Mouse (Mus musculus) heart, postnatal 0 days (tissue): ENCODE data around the gene Gm14137. TPM values are rescaled to one million over a fixed set of nuclear protein-coding genes. Genes with fewer than 3 reads are reported as not detected.
A peak's percentile ranks its signal among the peaks of the same experiment; 100 is the strongest.

ENCODE experiments used
- ATAC-seq: fragments of 200-750 bp; cut with Nextera tagmentation; 2 replicates; pipeline ENCODE4 v1.8.0; 2017; ENCODE audit warnings: low read depth, moderate number of reproducible peaks, moderate library complexity; ENCODE audit not compliant: insufficient read depth
- DNase-seq: peaks from one replicate; pipeline ENCODE4 v3.0.0-alpha.2; 2016; ENCODE audit warnings: low spot score
- H3K27ac ChIP-seq: fragments of 300-500 bp; sonication (generic); 2 replicates; pipeline ENCODE4 v1.5.1; 2014; ENCODE audit warnings: low read depth, mild to moderate bottlenecking
- H3K27me3 ChIP-seq: fragments of 300-500 bp; sonication (generic); 2 replicates; pipeline ENCODE4 v1.6.1; 2014; ENCODE audit warnings: low read length, mixed read lengths; ENCODE audit not compliant: control insufficient read depth, insufficient read depth
- H3K36me3 ChIP-seq: fragments of 300-500 bp; sonication (generic); replicated peaks from 2 replicates; pipeline ENCODE4 v1.6.1; 2014; ENCODE audit warnings: low read length, mixed read lengths; ENCODE audit not compliant: control insufficient read depth, insufficient read depth
- H3K4me1 ChIP-seq: fragments of 300-500 bp; sonication (generic); 2 replicates; pipeline ENCODE4 v1.6.1; 2014; ENCODE audit warnings: antibody characterized with exemption; ENCODE audit not compliant: control insufficient read depth, insufficient read depth
- H3K4me2 ChIP-seq: fragments of 300-500 bp; sonication (generic); 2 replicates; pipeline ENCODE4 v1.6.1; 2014; ENCODE audit warnings: low read depth, mild to moderate bottlenecking, low read length, moderate library complexity
- H3K4me3 ChIP-seq: fragments of 300-500 bp; sonication (generic); 2 replicates; pipeline ENCODE4 v1.5.1; 2014; ENCODE audit warnings: low read depth, low read length
- H3K9ac ChIP-seq: fragments of 300-500 bp; sonication (generic); replicated peaks from 2 replicates; pipeline ENCODE4 v1.6.1; 2014; ENCODE audit warnings: low read depth, low read length, mixed read lengths
- H3K9me3 ChIP-seq: fragments of 300-500 bp; sonication (generic); replicated peaks from 2 replicates; pipeline ENCODE4 v1.6.1; 2016; ENCODE audit warnings: low read length; ENCODE audit not compliant: control insufficient read depth
- CTCF ChIP-seq: IDR thresholded peaks from 2 replicates; pipeline ENCODE4 v1.5.1; 2016; ENCODE audit warnings: antibody characterized with exemption, control low read depth, low read depth
- EP300 ChIP-seq: IDR thresholded peaks from 2 replicates; pipeline ENCODE4 v1.6.1; 2016; ENCODE audit warnings: antibody characterized with exemption, low read depth
- WGBS: fragments of 180-500 bp; shearing (Covaris S2); extraction: QIAGEN DNeasy Blood & Tissue Kit; methylation state at CpG from one replicate; pipeline ENCODE4 v1.1.7; 2014; 5-methylcytosine and 5-hydroxymethylcytosine counted together
- polyA plus RNA-seq: library from polyadenylated mRNA; unstranded; fragments of >200 nt; fragmentation: Nextera tagmentation; extraction: Ambion mirVana; gene quantifications from 2 replicates; pipeline ENCODE4 v1.2.1, GENCODE M21; 2015
- total RNA-seq: library from RNA; depleted of rRNA; stranded (reverse); fragments of >200 nt; gene quantifications from 2 replicates; pipeline ENCODE4 v1.2.3, GENCODE M21; 2014; ENCODE audit warnings: low replicate concordance

Gene Gm14137
- total and polyA plus RNA-seq, 2 experiments from 2014 or later, result 0.12 TPM; not detected in 1

- no peaks in the 10 kb centered on the region for H3K36me3 ChIP-seq
- no peaks in the 10 kb centered on the region for H3K9me3 ChIP-seq
- H3K4me3 ChIP-seq, result no peak overlapping the region
- H3K27me3 ChIP-seq, result peaks cover 9% of the 10 kb centered on the region; the same call in 1 of the 2 replicates
- no peak for ATAC-seq
- H3K9ac ChIP-seq, result no peak overlapping the region
- H3K27ac ChIP-seq, result no peak overlapping the region
- TF ChIP-seq CTCF (no peak), EP300 (no peak)
- H3K4me1 ChIP-seq, result peaks cover 14% of the 10 kb centered on the region
- H3K4me2 ChIP-seq, result no peak overlapping the region
- DNase-seq, result no peak
These were observed 8.9 kb upstream of the Gm14137 start for GRCm38 (mm10) chr2:119165401-119165800.

GRCm38 (mm10) chr2:119166901-119167865, 7.1 kb upstream of the Gm14137 start, which contains the start of gene Gchfr:
Gene Gchfr (plus strand): TSS chr2:119167773.
- H3K27me3 ChIP-seq, result peaks cover 9% of the 10 kb centered on the region; the same call in 1 of the 2 replicates
- H3K4me3 ChIP-seq, result peak within 1 kb of the TSS; percentile 53
- under 1% methylated on average over 60 of the region's 60 CpGs for WGBS

GRCm38 (mm10) chr2:119167866-119168256, 6.4 kb upstream of the Gm14137 start:
- Histone ChIP-seq H3K9ac (peak overlapping the region; percentile 22; the same call in 1 of the 2 replicates), H3K4me3 (peak overlapping the region; percentile 53), H3K36me3 (no peaks in the 10 kb centered on the region), H3K27ac (no peak overlapping the region), H3K4me1 (peaks cover 7% of the 10 kb centered on the region), H3K4me2 (peak overlapping the region; percentile 85), H3K9me3 (no peaks in the 10 kb centered on the region), H3K27me3 (peaks cover 9% of the 10 kb centered on the region; the same call in 1 of the 2 replicates)
- 6% methylated on average over 23 of the region's 26 CpGs for WGBS
- TF ChIP-seq CTCF, result no peak
- no peak for TF ChIP-seq EP300
- ATAC-seq, result no peak
- no peak for DNase-seq

More at GRCm38 (mm10) chr2:119166901-119167865, 7.1 kb upstream of the Gm14137 start, which contains the start of gene Gchfr:
- TF ChIP-seq CTCF (peak; percentile 9), EP300 (no peak)
- Histone ChIP-seq H3K9me3 (no peaks in the 10 kb centered on the region), H3K9ac (peak within 1 kb of the TSS; percentile 22; the same call in 1 of the 2 replicates), H3K4me1 (peaks cover 5% of the 10 kb centered on the region), H3K4me2 (peak within 1 kb of the TSS; percentile 85), H3K27ac (no peak within 1 kb of the TSS), H3K36me3 (no peaks in the 10 kb centered on the region)
- peak; percentile 84 for ATAC-seq
- peak; percentile 38 for DNase-seq

GRCm38 (mm10) chr2:119170282-119170681, 4.0 kb upstream of the Gm14137 start:
- no peak overlapping the region for H3K9ac ChIP-seq
- no peak for TF ChIP-seq CTCF
- TF ChIP-seq EP300, result no peak
- H3K27ac ChIP-seq, result no peak overlapping the region
- 87% methylated on average over 2 of the region's 2 CpGs for WGBS
- H3K9me3 ChIP-seq, result no peaks in the 10 kb centered on the region
- peaks cover 9% of the 10 kb centered on the region; the same call in 1 of the 2 replicates for H3K27me3 ChIP-seq
- H3K4me3 ChIP-seq, result no peak overlapping the region
- peaks cover 15% of the 10 kb centered on the region for H3K4me1 ChIP-seq
- H3K4me2 ChIP-seq, result no peak overlapping the region
- H3K36me3 ChIP-seq, result no peaks in the 10 kb centered on the region
- DNase-seq (no peak), ATAC-seq (no peak)

GRCm38 (mm10) chr2:119171574-119171973, 2.7 kb upstream of the Gm14137 start:
- Histone ChIP-seq H3K36me3 (no peaks in the 10 kb centered on the region), H3K4me3 (no peak overlapping the region), H3K27ac (no peak overlapping the region), H3K9ac (no peak overlapping the region), H3K27me3 (no peaks in the 10 kb centered on the region; the same call in 1 of the 2 replicates), H3K9me3 (no peaks in the 10 kb centered on the region), H3K4me2 (no peak overlapping the region), H3K4me1 (peaks cover 15% of the 10 kb centered on the region)
- TF ChIP-seq EP300, result no peak
- no peak for TF ChIP-seq CTCF
- 39% methylated on average over 8 of the region's 8 CpGs for WGBS
- ATAC-seq, result no peak
- no peak for DNase-seq
